Mouse (Mus musculus): ENCODE results near the gene Mag. TPM values are rescaled to one million over a fixed set of nuclear protein-coding genes. Genes with fewer than 3 reads are reported as not detected.
A peak's percentile ranks its signal among the peaks of the same experiment; 100 is the strongest.

Mag gene
- total RNA-seq, 2 experiments from 2014 or later, result 112 to 195 TPM

GRCm38 (mm10) chr7:30887568-30888188 lies 27.0 kb downstream of the Mag start:
- intact Hi-C loops (cut with DNase I), result no loop called here
- peak in 1 of 2 experiments; percentile 36 for DNase-seq (ENCODE audit: low spot score in 2 of 2)

GRCm38 (mm10) chr7:30886852-30887251 lies 27.8 kb downstream of the Mag start:
- no peak for DNase-seq (ENCODE audit: low spot score in 2 of 2)
- intact Hi-C loops (cut with DNase I), result no loop called here

GRCm38 (mm10) chr7:30884047-30884446 lies 30.6 kb downstream of the Mag start:
- DNase-seq (ENCODE audit: low spot score in 2 of 2), result no peak
- intact Hi-C loops (cut with DNase I), result no loop called here

GRCm38 (mm10) chr7:30881367-30881766 lies 33.3 kb downstream of the Mag start:
- no peak for DNase-seq (ENCODE audit: low spot score in 2 of 2)
- intact Hi-C loops (cut with DNase I), result no loop called here

GRCm38 (mm10) chr7:30880176-30880575 lies 34.5 kb downstream of the Mag start, which contains the start of gene Cd22:
Gene Cd22, minus strand, starts transcription at chr7:30880342.
- DNase-seq (ENCODE audit: low spot score in 2 of 2), result no peak
- intact Hi-C loops (cut with DNase I), result no loop called here

- DNase-seq (ENCODE audit: low spot score in 2 of 2), result no peak
- intact Hi-C loops (cut with DNase I), result no loop called here
Observed at GRCm38 (mm10) chr7:30878950-30879349, 35.7 kb downstream of the Mag start.

- intact Hi-C loops (cut with DNase I), result no loop called here
- DNase-seq (ENCODE audit: low spot score in 2 of 2), result peak; percentile 63 to 77
Observed at GRCm38 (mm10) chr7:30873083-30873482, 41.6 kb downstream of the Mag start.

- no peak for DNase-seq (ENCODE audit: low spot score in 2 of 2)
- intact Hi-C loops (cut with DNase I), result no loop called here
Observed at GRCm38 (mm10) chr7:30863386-30863785, 51.3 kb downstream of the Mag start.

- DNase-seq (ENCODE audit: low spot score in 2 of 2), result no peak
- intact Hi-C loops (cut with DNase I), result no loop called here
Observed at GRCm38 (mm10) chr7:30861464-30861863, 53.2 kb downstream of the Mag start, which contains the start of gene Ffar1. Gene Ffar1, minus strand, starts transcription at chr7:30861564.

- peak; percentile 70 to 80 for DNase-seq (ENCODE audit: low spot score in 2 of 2)
- intact Hi-C loops (cut with DNase I), result loop anchor here (5.0 to 10.0 kb wide), 4 partner anchors 48 to 245 kb away; partner anchors contain the start of gene Upk1a
Observed at GRCm38 (mm10) chr7:30859635-30860402, 54.9 kb downstream of the Mag start.

GRCm38 (mm10) chr7:30859290-30859634 lies 55.4 kb downstream of the Mag start:
- intact Hi-C loops (cut with DNase I), result loop anchor here (5.0 to 10.0 kb wide), 4 partner anchors 47 to 244 kb away; partner anchors contain the start of gene Upk1a

GRCm38 (mm10) chr7:30857746-30858145 lies 56.9 kb downstream of the Mag start:
- intact Hi-C loops (cut with DNase I), result loop anchor here (5.0 to 10.0 kb wide), 4 partner anchors 45 to 243 kb away; partner anchors contain the start of gene Upk1a
- no peak for DNase-seq (ENCODE audit: low spot score in 2 of 2)

More at GRCm38 (mm10) chr7:30859290-30859634, 55.4 kb downstream of the Mag start:
- DNase-seq (ENCODE audit: low spot score in 2 of 2), result peak; percentile 85 to 86

- intact Hi-C loops (cut with DNase I), result loop anchor here (5.0 to 10.0 kb wide), 4 partner anchors 44 to 241 kb away; partner anchors contain the start of gene Upk1a
- no peak for DNase-seq (ENCODE audit: low spot score in 2 of 2)
Observed at GRCm38 (mm10) chr7:30856078-30856477, 58.6 kb downstream of the Mag start, which contains the start of gene Ffar3. Gene Ffar3, minus strand, starts transcription at chr7:30856178.

GRCm38 (mm10) chr7:30851421-30851820 lies 63.3 kb downstream of the Mag start:
- peak in 1 of 2 experiments; percentile 18 for DNase-seq (ENCODE audit: low spot score in 2 of 2)
- intact Hi-C loops (cut with DNase I), result loop anchor here (10.0 kb wide), 2 partner anchors 57 to 237 kb away; partner anchors contain the start of gene Upk1a

Other genes starting within 250 kb of the Mag start
- gene Haus5, start 249.9 kb downstream of the Mag start, total RNA-seq (2021), result 1 to 10 TPM; 5.9 to 6.5 TPM
- not detected for gene Pmis2, start 243.3 kb downstream of the Mag start, total RNA-seq (2021)
- not detected for gene 2200002J24Rik, start 215.9 kb downstream of the Mag start, total RNA-seq (2021)
- 1 to 10 TPM in 1 of 2 experiments, under 1 TPM in 1; 0.78 to 1.0 TPM for gene Atp4a, start 202.7 kb downstream of the Mag start, total RNA-seq (2021)
- gene Tmem147, start 185.3 kb downstream of the Mag start, total RNA-seq (2021), result 100 to 1,000 TPM; 137 TPM
- not detected for gene Gapdhs, start 171.2 kb downstream of the Mag start, total RNA-seq (2021)
- 10 to 100 TPM in 1 of 2 experiments, 1 to 10 TPM in 1; 5.5 to 10.0 TPM for gene Sbsn, start 163.4 kb downstream of the Mag start, total RNA-seq (2021)
- 1 to 10 TPM; 3.6 to 4.2 TPM for gene Dmkn, start 151.1 kb downstream of the Mag start, total RNA-seq (2021)
- not detected for gene Krtdap, start 127.0 kb downstream of the Mag start, total RNA-seq (2021)
- under 1 TPM in 1 of 2 experiments, not detected in 1; 0.17 TPM for gene Ffar2, start 91.1 kb downstream of the Mag start, total RNA-seq (2021)
- under 1 TPM in 1 of 2 experiments, not detected in 1; 0.21 TPM for gene Ffar3, start 58.7 kb downstream of the Mag start, total RNA-seq (2021)
- not detected for gene Ffar1, start 53.3 kb downstream of the Mag start, total RNA-seq (2021)
- gene Cd22, start 34.5 kb downstream of the Mag start, total RNA-seq (2021), result not detected
- gene Hamp2, start 9.8 kb upstream of the Mag start, total RNA-seq (2021), result not detected
- gene Hamp, start 29.2 kb upstream of the Mag start, total RNA-seq (2021), result not detected
- 100 to 1,000 TPM; 113 to 115 TPM for gene Usf2, start 41.9 kb upstream of the Mag start, total RNA-seq (2021)
- 10 to 100 TPM; 11.9 to 13.0 TPM for gene Lsr, start 58.6 kb upstream of the Mag start, total RNA-seq (2021)
- under 1 TPM; 0.18 to 0.27 TPM for gene Fam187b, start 58.9 kb upstream of the Mag start, total RNA-seq (2021)
- gene Fxyd5, start 127.6 kb upstream of the Mag start, total RNA-seq (2021), result 10 to 100 TPM; 36.3 to 37.2 TPM
- 100 to 1,000 TPM; 326 to 365 TPM for gene Fxyd7, start 136.6 kb upstream of the Mag start, total RNA-seq (2021)
- 10 to 100 TPM; 46.1 to 47.7 TPM for gene Fxyd1, start 142.3 kb upstream of the Mag start, total RNA-seq (2021)
- 10 to 100 TPM; 16.2 to 17.5 TPM for gene Lgi4, start 144.5 kb upstream of the Mag start, total RNA-seq (2021)
- gene Fxyd3, start 161.8 kb upstream of the Mag start, total RNA-seq (2021), result not detected
- 1 to 10 TPM; 2.0 to 3.3 TPM for gene Hpn, start 200.4 kb upstream of the Mag start, total RNA-seq (2021)
- 100 to 1,000 TPM; 359 to 374 TPM for gene Scn1b, start 212.1 kb upstream of the Mag start, total RNA-seq (2021)
- 100 to 1,000 TPM; 111 to 121 TPM for gene Gramd1a, start 241.0 kb upstream of the Mag start, total RNA-seq (2021)